Mouse (Mus musculus) gastrocnemius, postnatal 4 days (tissue): ENCODE data around the gene Dda1. TPM values are rescaled to one million over a fixed set of nuclear protein-coding genes. Genes with fewer than 3 reads are reported as not detected.
A peak's percentile ranks its signal among the peaks of the same experiment; 100 is the strongest.

Source experiments
- DNase-seq, 2 experiments: peaks; one replicate each; pipeline ENCODE4 v3.0.0; 2021 to 2022; ENCODE audit warnings: low spot score in 2 of 2, mixed read lengths in 2 of 2
- total RNA-seq, 2 experiments: library from RNA; stranded (reverse); gene quantifications; 2 replicates each; pipeline ENCODE4 v1.2.3; 2021

Dda1 gene
- total RNA-seq, 2 experiments from 2014 or later, result 40.3 to 44.2 TPM

- DNase-seq, result peak; percentile 64 to 83
Measured at GRCm38 (mm10) chr8:71488454-71488853, 19.5 kb downstream of the Dda1 start.

GRCm38 (mm10) chr8:71495039-71495438 is 26.0 kb downstream of the Dda1 start:
- peak; percentile 74 to 85 for DNase-seq

DNA sequence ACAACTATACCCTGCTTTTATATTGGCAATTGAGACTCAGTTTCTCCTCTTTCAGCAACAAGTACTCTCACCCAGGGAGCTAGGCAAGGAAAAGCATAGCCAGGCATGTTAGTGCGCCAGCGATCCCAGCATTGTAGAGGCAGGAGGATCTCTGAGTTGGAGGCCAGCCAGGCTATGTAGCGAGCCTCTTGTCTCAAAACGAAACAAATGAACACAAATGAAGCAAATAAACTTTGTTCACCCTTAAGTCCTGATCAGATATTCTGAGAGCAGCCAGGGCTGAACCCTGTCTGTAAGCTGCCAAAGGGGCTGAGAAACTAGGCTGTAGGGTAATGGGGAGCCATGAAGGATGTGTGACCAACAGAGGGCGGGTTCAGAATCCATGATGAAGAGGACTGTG is 26.8 kb downstream of the Dda1 start:
- DNase-seq, result no peak

DNA sequence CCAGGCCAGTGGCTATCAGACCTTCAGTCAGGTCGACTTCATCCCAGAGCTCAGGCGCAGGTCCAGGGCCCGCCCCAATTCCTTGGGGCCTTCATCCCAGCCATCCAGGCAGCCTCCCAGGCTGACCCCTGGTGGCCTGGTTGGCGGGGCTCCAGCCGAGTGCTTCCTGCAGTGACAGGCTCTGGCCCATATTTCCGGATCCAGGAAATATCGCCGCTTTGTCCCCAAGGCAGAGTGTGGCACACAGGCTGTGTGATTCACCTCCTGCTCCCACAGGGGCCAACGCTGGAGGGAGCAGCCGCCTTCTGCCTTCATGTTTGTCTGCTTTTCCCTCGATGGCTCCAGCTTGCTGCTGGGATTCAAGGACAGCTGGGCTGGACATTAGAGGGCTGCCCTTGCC is 27.5 kb downstream of the Dda1 start:
- DNase-seq, result peak; percentile 80 to 89

DNA sequence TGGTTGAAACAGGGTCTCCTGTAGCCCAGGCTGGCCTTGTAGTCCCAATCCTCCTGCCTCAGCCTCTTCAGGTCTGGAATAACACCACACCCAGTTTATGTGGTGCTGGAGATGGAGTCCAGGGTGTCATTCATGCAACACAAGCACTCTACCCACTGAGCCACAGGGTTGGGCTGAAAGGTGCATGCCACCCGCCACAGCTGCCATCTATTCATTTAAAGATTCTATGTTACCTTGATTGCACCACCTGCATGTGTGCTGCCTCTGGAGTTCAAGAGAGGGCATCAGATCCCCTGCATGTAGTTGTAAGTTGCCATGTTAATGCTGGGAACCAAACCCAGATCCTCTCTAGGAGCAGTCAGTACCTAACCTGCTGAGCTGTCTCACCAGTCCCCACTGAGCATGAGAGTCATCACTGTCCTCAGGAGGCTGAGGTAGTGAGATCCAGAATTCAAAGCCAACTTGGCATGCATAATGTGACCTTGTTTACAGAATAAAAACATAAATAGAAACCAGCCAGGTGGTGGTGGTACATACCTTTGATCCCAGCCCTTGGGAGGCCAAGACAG is 28.2 kb downstream of the Dda1 start:
- DNase-seq, result no peak

DNA sequence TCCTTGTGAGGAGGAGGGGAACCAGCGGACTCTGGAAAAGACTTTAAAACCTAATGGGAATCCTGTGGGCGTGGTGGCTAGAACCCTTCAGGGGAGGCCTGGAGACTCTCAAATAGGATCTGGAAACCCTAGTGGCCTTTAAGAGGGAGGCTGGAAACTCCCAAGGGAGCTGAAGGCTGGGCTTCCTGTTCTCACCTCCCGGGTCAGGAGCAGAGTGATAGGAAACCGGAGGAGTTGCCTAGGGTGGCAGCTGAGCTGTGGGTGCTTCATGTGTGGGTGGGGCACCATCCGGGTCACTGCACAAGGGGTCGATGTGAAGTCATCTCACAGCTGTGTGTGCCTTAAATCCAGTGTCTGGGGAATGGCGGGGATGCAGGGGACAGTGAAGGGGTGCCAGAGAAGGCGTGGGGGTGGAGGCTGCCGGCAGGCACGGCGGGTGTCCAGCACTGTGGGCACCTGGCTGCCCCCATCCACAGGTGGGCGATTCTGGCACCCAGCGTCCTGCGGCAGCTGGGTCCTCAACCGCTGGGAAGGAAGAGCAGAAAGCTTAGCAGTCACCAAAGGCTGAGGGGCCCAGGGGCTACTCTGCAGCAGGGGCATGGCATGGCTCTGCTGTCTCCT is 29.0 kb downstream of the Dda1 start:
- no peak for DNase-seq

DNA sequence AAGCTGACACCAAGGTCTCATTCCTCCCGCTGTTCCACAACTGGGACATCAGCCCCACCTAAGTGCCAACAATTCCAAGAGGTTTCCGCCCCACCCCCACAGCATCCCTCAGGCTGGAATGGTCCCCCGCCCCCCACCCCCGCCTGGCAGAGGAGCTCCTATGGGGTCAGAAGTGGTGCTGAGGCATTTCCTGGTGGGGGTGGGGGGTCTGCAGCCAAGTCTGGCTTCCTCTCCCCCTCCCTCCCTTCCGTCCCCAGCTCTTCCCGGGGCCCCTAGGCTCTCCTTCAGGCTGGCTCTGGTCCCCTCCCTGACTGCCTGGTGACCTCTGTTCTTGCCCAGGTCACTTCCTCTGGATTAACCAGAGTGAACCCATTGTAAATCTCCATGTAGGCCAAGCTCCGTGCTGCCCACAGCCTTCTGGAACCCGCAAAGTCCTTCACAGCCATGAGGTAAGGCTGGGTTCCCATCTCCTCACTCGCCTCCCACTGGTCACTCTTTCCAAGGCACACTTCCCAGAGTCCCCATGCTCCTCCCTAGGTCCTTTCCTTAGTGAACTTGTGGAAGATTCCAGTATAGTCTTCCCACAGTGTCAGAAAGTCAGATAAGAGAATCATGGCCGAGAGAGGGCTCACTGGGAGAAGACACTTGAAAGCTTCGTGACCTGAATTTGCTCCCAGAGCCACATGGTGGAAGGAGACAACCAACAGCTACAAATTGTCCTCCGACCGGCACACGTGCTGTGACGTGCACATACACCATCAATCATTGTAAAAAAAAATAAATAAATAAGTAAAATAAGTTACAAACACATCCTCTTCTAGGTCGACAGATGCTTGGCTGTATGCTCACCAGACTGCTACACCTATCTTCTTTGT is 30.1 kb downstream of the Dda1 start:
- DNase-seq, result no peak

- no peak for DNase-seq
Measured at GRCm38 (mm10) chr8:71504349-71504748, 35.4 kb downstream of the Dda1 start.

DNA sequence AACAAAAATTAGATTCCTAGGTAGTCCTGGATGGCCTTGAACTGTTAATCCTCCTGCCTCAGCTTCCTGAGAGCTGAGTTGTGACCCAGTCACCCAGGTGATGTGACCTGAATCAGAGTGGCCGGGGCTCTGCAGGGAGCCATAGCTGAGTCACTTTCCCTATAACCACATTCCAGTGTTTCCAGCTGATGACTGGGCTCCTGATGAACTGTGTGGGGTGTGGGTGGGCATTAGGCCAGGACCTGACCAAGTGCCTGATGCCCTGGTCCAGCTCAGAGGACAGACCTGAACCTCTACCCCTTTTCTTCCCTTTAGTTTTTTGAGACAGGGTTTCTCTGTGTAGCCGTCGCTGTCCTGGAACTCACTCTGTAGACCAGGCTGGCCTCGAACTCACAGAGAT is 36.3 kb downstream of the Dda1 start:
- no peak for DNase-seq

DNA sequence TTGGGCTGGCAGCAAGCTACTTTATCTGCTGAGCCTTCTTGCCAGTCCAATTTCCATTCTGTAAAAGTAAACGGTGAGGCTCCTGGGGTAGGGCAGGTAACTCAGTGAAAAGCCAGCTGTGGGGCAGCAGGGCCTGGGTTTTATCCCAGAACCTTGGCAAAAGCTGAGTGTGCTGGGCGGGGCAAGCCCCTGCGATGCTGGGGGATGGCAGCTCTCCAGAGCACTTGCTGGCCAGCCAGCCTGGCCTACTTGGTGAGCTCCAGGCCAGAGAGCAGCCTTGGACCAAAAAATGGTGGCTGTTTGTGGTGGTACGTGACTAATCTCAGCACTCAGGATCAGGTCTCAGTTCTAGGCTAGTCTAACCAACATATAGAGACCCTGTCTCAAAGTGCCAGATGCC is 37.0 kb downstream of the Dda1 start:
- no peak for DNase-seq

- DNase-seq, result peak; percentile 60 to 80
Measured at GRCm38 (mm10) chr8:71507589-71508104, 38.6 kb downstream of the Dda1 start.

GRCm38 (mm10) chr8:71509316-71509715 is 40.3 kb downstream of the Dda1 start:
- DNase-seq, result no peak

DNA sequence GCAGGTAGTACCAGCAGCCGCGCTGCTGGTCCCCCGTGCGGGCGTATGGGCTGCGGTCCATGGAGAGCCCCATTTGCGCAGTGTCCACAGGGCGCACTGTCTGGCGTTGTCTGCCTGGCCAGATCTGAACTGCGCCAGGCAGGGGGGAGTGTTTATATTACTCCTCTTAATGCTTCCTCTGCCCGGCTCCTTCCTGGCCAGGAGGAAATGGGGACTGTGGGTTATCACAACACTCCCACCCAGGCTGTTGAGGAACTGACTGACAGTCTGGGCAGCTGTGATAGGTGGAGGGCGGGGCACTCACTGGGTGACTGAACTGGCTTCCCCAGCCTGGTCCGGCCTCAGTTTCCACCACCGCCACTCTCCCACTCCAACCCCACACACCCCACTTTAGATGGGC is 42.6 kb downstream of the Dda1 start, which contains the start of gene Plvap:
Gene Plvap (minus strand): TSS at position 109 of the 400 bp plus-strand sequence.
- no peak for DNase-seq

- no peak for DNase-seq
Measured at GRCm38 (mm10) chr8:71513018-71513754, 44.2 kb downstream of the Dda1 start.

DNA sequence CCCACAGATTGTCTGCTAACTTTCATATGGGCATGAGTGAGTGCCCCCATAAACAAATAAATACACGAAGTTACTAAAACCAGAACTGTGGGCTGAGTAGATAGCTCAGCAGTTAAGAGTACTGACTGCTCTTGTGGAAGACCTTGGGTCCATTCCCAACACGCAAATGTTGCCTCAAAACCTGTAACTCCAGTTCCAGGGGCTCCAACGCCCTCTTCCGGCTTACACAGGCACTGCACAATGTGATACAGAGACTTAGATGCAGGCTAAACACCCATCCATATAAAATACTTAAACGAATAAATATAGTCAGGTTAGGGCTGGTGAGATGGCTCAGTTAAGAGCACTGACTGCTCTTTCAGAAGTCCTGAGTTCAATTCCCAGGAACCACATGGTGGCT is 46.0 kb downstream of the Dda1 start:
- DNase-seq, result no peak

- no peak for DNase-seq
Measured at GRCm38 (mm10) chr8:71516786-71517185, 47.8 kb downstream of the Dda1 start.

GRCm38 (mm10) chr8:71519037-71519825 is 50.2 kb downstream of the Dda1 start:
- DNase-seq, result peak in 1 of 2 experiments; percentile 64

DNA sequence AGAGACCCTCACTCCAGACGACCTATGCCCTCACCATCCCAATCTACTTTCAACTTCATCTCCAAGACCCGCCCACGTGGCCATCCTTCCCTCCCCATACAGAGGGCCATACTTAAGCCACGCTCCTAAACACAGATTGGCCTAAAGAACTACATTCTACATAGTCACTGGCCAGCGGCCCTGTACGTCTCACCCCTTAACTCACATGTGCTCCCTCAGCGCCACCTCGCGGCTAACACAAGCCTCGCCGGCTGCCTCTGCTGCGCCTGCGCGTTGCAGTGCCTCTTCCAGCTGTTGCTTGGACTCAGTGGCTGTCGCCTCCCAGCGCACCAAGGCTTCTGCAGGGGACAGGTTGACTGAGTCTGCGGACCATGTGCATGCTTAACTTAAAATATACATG is 52.6 kb downstream of the Dda1 start:
- DNase-seq, result peak; percentile 96 to 97

- no peak for DNase-seq
Measured at GRCm38 (mm10) chr8:71525226-71526050, 56.4 kb downstream of the Dda1 start, which contains the start of gene Ccdc194. Gene Ccdc194 (minus strand): TSS chr8:71525711.
